Mouse (Mus musculus) G1E (cell line): ENCODE measurements at regions not wholly inside any gene's neighbourhood (a gene's known extent, or its start where the extent isn't known, plus 50 kb on each side); places are given as distances from the start of the nearest gene placed in this dataset.

Experiments
- ATAC-seq: 2 replicates; pipeline ENCODE4 v1.8.0; 2016; ENCODE audit warnings: mild to moderate bottlenecking; ENCODE audit not compliant: insufficient number of reproducible peaks, poor library complexity, low FRiP score, severe bottlenecking; ENCODE audit errors: extremely low read depth
- DNase-seq: peaks from one replicate; pipeline ENCODE4 v3.0.0; 2012; ENCODE audit warnings: low spot score
- H3K27me3 ChIP-seq: 2 replicates; pipeline ENCODE4 v1.6.1; 2012; ENCODE audit warnings: mild to moderate bottlenecking, low read length, inconsistent platforms; ENCODE audit not compliant: insufficient read depth
- H3K36me3 ChIP-seq: replicated peaks from 2 replicates; pipeline ENCODE3; 2012; ENCODE audit warnings: mild to moderate bottlenecking, inconsistent platforms
- H3K4me1 ChIP-seq: 2 replicates; pipeline ENCODE4 v1.6.1; 2012; ENCODE audit warnings: low read depth, low read length, inconsistent platforms, mixed read lengths; ENCODE audit not compliant: insufficient read depth
- H3K4me3 ChIP-seq: 2 replicates; pipeline ENCODE4 v1.5.1; 2012; ENCODE audit warnings: low read depth, mild to moderate bottlenecking, inconsistent platforms, low read length, moderate library complexity, mixed read lengths
- H3K9me3 ChIP-seq: replicated peaks from 2 replicates; pipeline ENCODE4 v1.6.1; 2012; ENCODE audit warnings: inconsistent platforms
- CTCF ChIP-seq: IDR thresholded peaks from 2 replicates; pipeline ENCODE4 v1.5.1; 2012; ENCODE audit warnings: low read depth, low read length, inconsistent platforms, mixed read lengths
- GATA1 ChIP-seq: IDR thresholded peaks from 2 replicates; pipeline ENCODE4 v1.6.1; 2012; ENCODE audit warnings: borderline replicate concordance, low read length, inconsistent platforms, mixed read lengths
- GATA2 ChIP-seq: IDR thresholded peaks from 2 replicates; pipeline ENCODE4 v1.6.1; 2012; ENCODE audit warnings: low read depth, low read length, inconsistent platforms, borderline replicate concordance
- POLR2AphosphoS5 ChIP-seq: IDR thresholded peaks from 2 replicates; pipeline ENCODE4 v1.6.1; 2012; ENCODE audit warnings: low read depth, low read length, inconsistent platforms; ENCODE audit not compliant: insufficient replicate concordance
- TAL1 ChIP-seq: conservative IDR thresholded peaks from 2 replicates; pipeline ENCODE4 v1.6.1; 2012; ENCODE audit warnings: low read depth, low read length, inconsistent platforms, mixed read lengths

DNA sequence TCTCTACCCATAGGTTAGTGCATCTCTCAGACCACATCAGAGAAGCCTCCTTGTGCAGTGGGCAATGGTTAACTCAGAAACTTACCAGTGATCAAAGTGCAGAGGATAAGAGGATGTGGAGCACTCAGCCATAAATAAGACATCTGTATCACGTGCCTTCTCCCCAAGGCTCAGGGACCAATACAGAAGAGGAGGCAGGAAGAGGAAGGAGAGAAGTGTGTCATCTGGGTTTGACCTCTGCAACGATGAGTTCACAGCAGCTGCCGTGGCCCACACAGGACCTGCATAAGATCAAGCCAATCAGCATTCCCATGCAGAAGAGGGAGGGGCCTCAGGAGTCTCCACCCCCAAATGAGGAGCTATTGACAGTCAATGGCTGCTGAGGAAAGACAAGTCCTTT is 252.8 kb downstream of the Gm12728 start:
- peaks cover 47% of the 10 kb centered on the region for H3K9me3 ChIP-seq
- H3K4me3 ChIP-seq: no peak overlapping the region
- TF ChIP-seq POLR2AphosphoS5 (no peak), GATA1 (no peak), CTCF (no peak), TAL1 (no peak), GATA2 (no peak)
- DNase-seq (no peak), ATAC-seq (no peak)
- H3K36me3 ChIP-seq: no peaks in the 10 kb centered on the region
- no peaks in the 10 kb centered on the region for H3K4me1 ChIP-seq
- H3K27me3 ChIP-seq: no peaks in the 10 kb centered on the region

- H3K4me3 ChIP-seq: no peak overlapping the region
- no peaks in the 10 kb centered on the region for H3K36me3 ChIP-seq
- DNase-seq (no peak), ATAC-seq (no peak)
- TF ChIP-seq CTCF (no peak), GATA1 (no peak)
- no peaks in the 10 kb centered on the region for H3K27me3 ChIP-seq
- H3K9me3 ChIP-seq: peaks cover 54% of the 10 kb centered on the region
- H3K4me1 ChIP-seq: no peaks in the 10 kb centered on the region
These were observed 254.0 kb downstream of the Gm12728 start for GRCm38 (mm10) chr4:106043661-106044060.

DNA sequence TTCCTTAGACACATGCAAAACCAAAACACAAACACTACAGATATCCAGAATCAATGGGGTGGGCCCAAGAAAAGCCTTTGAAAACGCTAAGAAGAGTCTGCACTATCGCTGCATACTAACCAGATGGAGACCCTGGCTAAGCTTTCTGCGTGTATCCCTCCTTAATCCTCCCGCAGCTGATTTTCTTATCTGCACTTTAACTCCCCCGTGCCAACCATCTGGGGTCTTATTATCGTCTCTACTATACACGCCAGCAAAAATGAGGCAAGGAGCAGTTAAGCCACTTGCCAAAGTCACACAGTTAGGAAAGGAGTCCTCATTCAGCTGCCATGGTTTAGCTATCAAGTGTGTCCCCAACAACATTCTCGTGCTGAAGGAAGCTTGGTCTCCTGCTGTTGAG is 258.4 kb downstream of the Gm12728 start:
- no peak for ATAC-seq
- TF ChIP-seq POLR2AphosphoS5: no peak
- no peak for TF ChIP-seq GATA2
- no peak for TF ChIP-seq TAL1
- no peak for TF ChIP-seq CTCF
- no peak for TF ChIP-seq GATA1

GRCm38 (mm10) chr4:106048797-106049196 is 259.1 kb downstream of the Gm12728 start:
- TF ChIP-seq TAL1 (no peak), POLR2AphosphoS5 (no peak), GATA1 (no peak), CTCF (no peak), GATA2 (no peak)
- ATAC-seq (no peak), DNase-seq (no peak)

More for the DNA sequence above, 258.4 kb downstream of the Gm12728 start:
- no peaks in the 10 kb centered on the region for H3K36me3 ChIP-seq
- no peak for DNase-seq
- H3K9me3 ChIP-seq: peaks cover 66% of the 10 kb centered on the region
- no peaks in the 10 kb centered on the region for H3K4me1 ChIP-seq
- no peak overlapping the region for H3K4me3 ChIP-seq
- no peaks in the 10 kb centered on the region for H3K27me3 ChIP-seq

GRCm38 (mm10) chr4:106049880-106050279 is 260.2 kb downstream of the Gm12728 start:
- DNase-seq: no peak
- ATAC-seq: no peak
- no peak overlapping the region for H3K4me3 ChIP-seq
- peaks cover 69% of the 10 kb centered on the region for H3K9me3 ChIP-seq
- H3K27me3 ChIP-seq: no peaks in the 10 kb centered on the region
- no peak for TF ChIP-seq CTCF
- TF ChIP-seq TAL1: no peak
- TF ChIP-seq POLR2AphosphoS5: no peak
- no peak for TF ChIP-seq GATA2
- no peak for TF ChIP-seq GATA1
- no peaks in the 10 kb centered on the region for H3K4me1 ChIP-seq
- no peaks in the 10 kb centered on the region for H3K36me3 ChIP-seq

More at GRCm38 (mm10) chr4:106048797-106049196, 259.1 kb downstream of the Gm12728 start:
- no peaks in the 10 kb centered on the region for H3K36me3 ChIP-seq
- peaks cover 64% of the 10 kb centered on the region for H3K9me3 ChIP-seq
- no peaks in the 10 kb centered on the region for H3K27me3 ChIP-seq
- H3K4me3 ChIP-seq: no peak overlapping the region; the same call in 1 of the 2 replicates
- no peaks in the 10 kb centered on the region for H3K4me1 ChIP-seq

DNA sequence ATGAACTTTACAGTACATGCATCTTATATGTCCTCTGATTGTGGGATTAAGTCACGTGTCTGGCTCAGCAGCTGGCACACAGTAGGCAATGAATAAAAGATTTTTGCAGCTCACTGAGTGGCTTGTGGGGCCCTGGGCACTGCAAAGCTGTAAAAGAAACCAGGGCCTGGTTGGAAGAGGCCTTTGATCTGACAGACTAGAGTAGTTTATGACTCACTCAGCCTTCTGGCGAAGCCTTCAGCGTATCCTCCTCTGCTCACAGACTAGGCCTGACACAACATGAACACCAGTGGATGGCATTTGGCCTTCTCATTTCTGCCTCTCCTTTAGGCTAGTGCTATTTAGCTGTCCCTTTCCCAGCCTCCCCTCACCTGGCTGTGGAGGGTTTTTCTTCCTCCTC is 260.6 kb downstream of the Gm12728 start:
- Histone ChIP-seq H3K4me3 (no peak overlapping the region), H3K36me3 (no peaks in the 10 kb centered on the region), H3K27me3 (no peaks in the 10 kb centered on the region), H3K9me3 (peaks cover 72% of the 10 kb centered on the region), H3K4me1 (no peaks in the 10 kb centered on the region)
- no peak for ATAC-seq
- TF ChIP-seq POLR2AphosphoS5 (no peak), GATA2 (no peak), CTCF (no peak), GATA1 (no peak), TAL1 (no peak)
- no peak for DNase-seq

DNA sequence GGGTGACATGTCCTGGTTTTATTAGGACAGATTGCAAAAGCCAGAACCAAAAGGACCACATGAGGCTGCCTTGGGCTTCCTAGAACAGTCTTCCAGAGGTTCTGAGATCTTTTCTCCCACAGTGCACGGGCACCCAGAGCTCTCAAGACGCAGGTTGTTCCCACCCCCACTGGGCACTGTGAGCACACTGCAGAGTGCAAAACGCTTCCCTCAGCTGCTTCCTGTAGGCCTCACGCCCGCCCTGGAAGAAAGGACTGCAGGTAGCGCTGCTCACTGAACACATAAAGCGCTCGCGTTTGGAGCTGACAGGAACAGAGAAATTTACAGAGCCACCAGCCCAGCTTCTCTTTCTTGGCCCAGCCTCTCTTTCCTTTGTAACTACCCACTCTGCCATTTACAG is 262.5 kb upstream of the Usp24 start:
- no peaks in the 10 kb centered on the region for H3K36me3 ChIP-seq
- H3K4me3 ChIP-seq: no peak overlapping the region
- DNase-seq (no peak), ATAC-seq (no peak)
- no peaks in the 10 kb centered on the region for H3K27me3 ChIP-seq
- H3K9me3 ChIP-seq: peaks cover 71% of the 10 kb centered on the region
- no peak for TF ChIP-seq TAL1
- TF ChIP-seq POLR2AphosphoS5: no peak
- TF ChIP-seq CTCF: no peak
- no peak for TF ChIP-seq GATA1
- TF ChIP-seq GATA2: no peak
- H3K4me1 ChIP-seq: no peaks in the 10 kb centered on the region
